Comparison of ENCODE assay signal across 7 mouse cellular contexts in genomic region chr12:25033662-25034337, GRCm38 (mm10). TPM values are rescaled to one million over a fixed set of nuclear protein-coding genes. Genes with fewer than 3 reads are reported as not detected.
DNase-seq lines count a peak whose midpoint lies in the region; ATAC-seq and TF ChIP-seq lines count a peak whose summit lies in the region.

No protein-coding gene starts in this region.

- peaks cover 6% of the 10 kb centered on the region; the same call in 1 of the 2 replicates for H3K4me1 ChIP-seq in limb, embryonic 14.5 days (ENCODE audit: control insufficient read depth, insufficient read depth, low read length)
- no peaks in the 10 kb centered on the region for H3K4me1 ChIP-seq in limb, embryonic 10.5 days
- H3K4me1 ChIP-seq in embryonic facial prominence, embryonic 14.5 days (ENCODE audit: control insufficient read depth, insufficient read depth, low read length): peaks cover 5% of the 10 kb centered on the region
- peaks cover 13% of the 10 kb centered on the region for H3K4me1 ChIP-seq in hindbrain, embryonic 12.5 days
- H3K4me1 ChIP-seq in neural tube, embryonic 15.5 days: peaks cover 22% of the 10 kb centered on the region

- ATAC-seq in limb, embryonic 14.5 days (ENCODE audit: low FRiP score, low read depth): no peak
- ATAC-seq in embryonic facial prominence, embryonic 14.5 days (ENCODE audit: low read depth): peak; percentile 33; the same call in 1 of the 2 replicates
- ATAC-seq in hindbrain, embryonic 12.5 days (ENCODE audit: low FRiP score): peak; percentile 86
- ATAC-seq in neural tube, embryonic 15.5 days (ENCODE audit: low FRiP score): peak; percentile 76
- no peak for ATAC-seq in erythroid progenitor cell, adult 5-6 weeks (replicated peaks; ENCODE audit: low FRiP score, poor library complexity, severe bottlenecking)

- TF ChIP-seq POLR2A in limb, embryonic 14.5 days (IDR thresholded peaks at IDR 0.05; ENCODE audit: borderline replicate concordance, extremely low read depth, insufficient read depth, insufficient read length): no peak

- no peaks in the 10 kb centered on the region for H3K9me3 ChIP-seq in limb, embryonic 14.5 days (ENCODE audit: control insufficient read depth, low read length)
- H3K9me3 ChIP-seq in limb, embryonic 10.5 days (replicated peaks): no peaks in the 10 kb centered on the region
- H3K9me3 ChIP-seq in embryonic facial prominence, embryonic 14.5 days (ENCODE audit: control insufficient read depth, low read length): no peaks in the 10 kb centered on the region
- no peaks in the 10 kb centered on the region for H3K9me3 ChIP-seq in hindbrain, embryonic 12.5 days (replicated peaks)
- H3K9me3 ChIP-seq in neural tube, embryonic 15.5 days (replicated peaks): no peaks in the 10 kb centered on the region

- H3K9ac ChIP-seq in limb, embryonic 14.5 days (ENCODE audit: low read depth, low read length, severe bottlenecking): no peak overlapping the region
- no peak overlapping the region for H3K9ac ChIP-seq in embryonic facial prominence, embryonic 14.5 days (ENCODE audit: low read depth, low read length)
- H3K9ac ChIP-seq in hindbrain, embryonic 12.5 days: no peak overlapping the region
- no peak overlapping the region for H3K9ac ChIP-seq in neural tube, embryonic 15.5 days (replicated peaks)

- no peak overlapping the region for H3K4me3 ChIP-seq in limb, embryonic 14.5 days (replicated peaks; ENCODE audit: low read length)
- H3K4me3 ChIP-seq in limb, embryonic 10.5 days: no peak overlapping the region
- no peak overlapping the region for H3K4me3 ChIP-seq in embryonic facial prominence, embryonic 14.5 days (ENCODE audit: low read depth, low read length)
- H3K4me3 ChIP-seq in hindbrain, embryonic 12.5 days: no peak overlapping the region
- H3K4me3 ChIP-seq in neural tube, embryonic 15.5 days (replicated peaks): no peak overlapping the region

- no peak overlapping the region for H3K27ac ChIP-seq in limb, embryonic 14.5 days (replicated peaks; ENCODE audit: low read depth, low read length)
- H3K27ac ChIP-seq in limb, embryonic 10.5 days: no peak overlapping the region
- H3K27ac ChIP-seq in embryonic facial prominence, embryonic 14.5 days (replicated peaks; ENCODE audit: low read depth, low read length): no peak overlapping the region; the same call in 1 of the 2 replicates
- peak overlapping the region; percentile 82 for H3K27ac ChIP-seq in hindbrain, embryonic 12.5 days
- H3K27ac ChIP-seq in neural tube, embryonic 15.5 days (replicated peaks): peak overlapping the region; percentile 72

- peak; percentile 43 for DNase-seq in limb, embryonic 14.5 days (ENCODE audit: low spot score)
- DNase-seq in limb, embryonic 10.5 days (ENCODE audit: low spot score): no peak
- peak; percentile 84 for DNase-seq in embryonic facial prominence, embryonic 14.5 days (ENCODE audit: low spot score)
- no peak for DNase-seq in gastrocnemius, adult 8-10 months (ENCODE audit: low spot score in 2 of 2)

- H3K4me2 ChIP-seq in limb, embryonic 14.5 days (replicated peaks; ENCODE audit: low read depth, low read length, severe bottlenecking): no peak overlapping the region
- H3K4me2 ChIP-seq in embryonic facial prominence, embryonic 14.5 days (ENCODE audit: low read depth, low read length): no peak overlapping the region
- 0 out of 2 replicates have a peak overlapping the region, but pooled peaks have one; percentile 6 for H3K4me2 ChIP-seq in hindbrain, embryonic 12.5 days (replicated peaks)
- H3K4me2 ChIP-seq in neural tube, embryonic 15.5 days: peak overlapping the region; percentile 13; the same call in 1 of the 2 replicates

- peaks cover 22% of the 10 kb centered on the region for H3K36me3 ChIP-seq in limb, embryonic 14.5 days (ENCODE audit: control insufficient read depth, insufficient read depth, low read length)
- H3K36me3 ChIP-seq in limb, embryonic 10.5 days: peaks cover 3% of the 10 kb centered on the region; the same call in 1 of the 2 replicates
- peaks cover 22% of the 10 kb centered on the region for H3K36me3 ChIP-seq in embryonic facial prominence, embryonic 14.5 days (ENCODE audit: control insufficient read depth, insufficient read depth, low read length)
- peaks cover 14% of the 10 kb centered on the region; the same call in 1 of the 2 replicates for H3K36me3 ChIP-seq in hindbrain, embryonic 12.5 days
- peaks cover 24% of the 10 kb centered on the region for H3K36me3 ChIP-seq in neural tube, embryonic 15.5 days

- WGBS in limb, embryonic 14.5 days: 42% methylated on average over 9 of the region's 9 CpGs
- 79% methylated on average over 9 of the region's 9 CpGs for WGBS in limb, embryonic 10.5 days
- 21% methylated on average over 9 of the region's 9 CpGs for WGBS in embryonic facial prominence, embryonic 14.5 days
- WGBS in hindbrain, embryonic 12.5 days: 14% methylated on average over 9 of the region's 9 CpGs
- 13% methylated on average over 9 of the region's 9 CpGs for WGBS in neural tube, embryonic 15.5 days

- no peaks in the 10 kb centered on the region for H3K27me3 ChIP-seq in limb, embryonic 14.5 days (ENCODE audit: control insufficient read depth, insufficient read depth, low read length)
- no peaks in the 10 kb centered on the region for H3K27me3 ChIP-seq in limb, embryonic 10.5 days (ENCODE audit: low read depth, poor library complexity, severe bottlenecking)
- no peaks in the 10 kb centered on the region for H3K27me3 ChIP-seq in embryonic facial prominence, embryonic 14.5 days (replicated peaks; ENCODE audit: control insufficient read depth, insufficient read depth, low read length)
- H3K27me3 ChIP-seq in hindbrain, embryonic 12.5 days: no peaks in the 10 kb centered on the region
- no peaks in the 10 kb centered on the region for H3K27me3 ChIP-seq in neural tube, embryonic 15.5 days (replicated peaks)

RNA-seq across cellular contexts. Expression of gene Kidins220, which starts 59.1 kb away (rescaled TPM):
- 46.1 and 46.9 TPM in 2 replicates for polyA plus RNA-seq in limb, embryonic 14.5 days (2012; rRNA removed)
- 31.6 and 33.3 TPM in 2 replicates for polyA plus RNA-seq in limb, embryonic 14.5 days (2014; fragmentation: Nextera tagmentation; extraction: Ambion mirVana)
- polyA plus RNA-seq in limb, embryonic 10.5 days (2016; fragmentation: Nextera tagmentation; extraction: Ambion mirVana): 11.1 and 14.3 TPM in 2 replicates
- polyA plus RNA-seq in embryonic facial prominence, embryonic 14.5 days (2014; fragmentation: Nextera tagmentation; extraction: Ambion mirVana): 38.4 and 42.1 TPM in 2 replicates
- polyA plus RNA-seq in hindbrain, embryonic 12.5 days (2016; fragmentation: Nextera tagmentation; extraction: Ambion mirVana): 103 and 106 TPM in 2 replicates
- polyA plus RNA-seq in neural tube, embryonic 15.5 days (2015; fragmentation: Nextera tagmentation; extraction: Ambion mirVana): 96.4 and 108 TPM in 2 replicates
- total RNA-seq in erythroid progenitor cell, adult 5-6 weeks (2015; ENCODE audit: low replicate concordance): 38.6 and 52.6 TPM in 2 replicates
- 32.7 and 42.7 TPM in 2 replicates for total RNA-seq in erythroid progenitor cell, adult 5-6 weeks (2017; ENCODE audit: low replicate concordance)
- 10 to 100 TPM; 43.2 to 50.6 (median 45.3) TPM for total RNA-seq in gastrocnemius, adult 8-10 months (2022)

Comparison
In these comparisons a context has a peak if more than half of its experiments do, and no peak if none do; other contexts are left out.
1. DNase-seq: peak in limb, embryonic 14.5 days (single experiment) and embryonic facial prominence, embryonic 14.5 days (single experiment); none in limb, embryonic 10.5 days (single experiment) and gastrocnemius, adult 8-10 months (0 of 2).
2. ATAC-seq: peak in embryonic facial prominence, embryonic 14.5 days (single experiment), hindbrain, embryonic 12.5 days (single experiment) and neural tube, embryonic 15.5 days (single experiment); none in limb, embryonic 14.5 days (single experiment) and erythroid progenitor cell, adult 5-6 weeks (single experiment).
3. H3K27ac ChIP-seq: peak in hindbrain, embryonic 12.5 days (single experiment) and neural tube, embryonic 15.5 days (single experiment); none in limb, embryonic 14.5 days (single experiment), limb, embryonic 10.5 days (single experiment) and embryonic facial prominence, embryonic 14.5 days (single experiment).
4. H3K4me2 ChIP-seq: peak in hindbrain, embryonic 12.5 days (single experiment) and neural tube, embryonic 15.5 days (single experiment); none in limb, embryonic 14.5 days (single experiment) and embryonic facial prominence, embryonic 14.5 days (single experiment).